Comparison of ENCODE assay signal across 24 mouse cellular contexts in genomic region chr11:95455331-95455730, GRCm38 (mm10). TPM values are rescaled to one million over a fixed set of nuclear protein-coding genes. Genes with fewer than 3 reads are reported as not detected.
A peak's percentile ranks its signal among the peaks of the same experiment; 100 is the strongest.
DNase-seq lines count a peak whose midpoint lies in the region; ATAC-seq and TF ChIP-seq lines count a peak whose summit lies in the region.
"Had no signal": no experiment of that assay in that cellular context is flagged by ENCODE, and none has a peak within 500 bp of the region (broad histone marks: within the 10 kb centered on the region; RNA-seq: fewer than 3 reads in every experiment).

No protein-coding gene starts in this region.

- no peak for TF ChIP-seq EP300 in lung, postnatal 0 days (IDR thresholded peaks at IDR 0.05)

- no peak for DNase-seq in embryonic facial prominence, embryonic 11.5 days (ENCODE audit: low spot score)
- DNase-seq in embryonic facial prominence, embryonic 10.5 days (ENCODE audit: low spot score): no peak
- DNase-seq in lung, postnatal 0 days (ENCODE audit: low spot score): peak; percentile 56
- DNase-seq in lung, postnatal 14 days: no peak
- DNase-seq: adrenal gland, postnatal 10 days; adrenal gland, postnatal 36 days; B cell, adult 2 months; cerebellum, adult 11-12 months; cerebellum, adult 9-10 months; cerebellum, postnatal 14 days; gastrocnemius, postnatal 14 days; heart, adult 2 months had no signal

- H3K9ac ChIP-seq in embryonic facial prominence, embryonic 11.5 days (replicated peaks; ENCODE audit: low read length): no peak overlapping the region
- no peak overlapping the region for H3K9ac ChIP-seq in lung, postnatal 0 days (replicated peaks; ENCODE audit: low read depth)
- H3K9ac ChIP-seq in embryonic facial prominence, embryonic 13.5 days: no peak overlapping the region
- H3K9ac ChIP-seq in liver, embryonic 12.5 days: no peak overlapping the region
- H3K9ac ChIP-seq: forebrain, embryonic 13.5 days; hindbrain, embryonic 12.5 days; hindbrain, embryonic 15.5 days had no signal

- TF ChIP-seq CTCF in lung, postnatal 0 days (IDR thresholded peaks at IDR 0.05): no peak

- no peaks in the 10 kb centered on the region for H3K4me1 ChIP-seq in embryonic facial prominence, embryonic 11.5 days (ENCODE audit: control insufficient read depth, insufficient read depth, low read length)
- peaks cover 13% of the 10 kb centered on the region for H3K4me1 ChIP-seq in embryonic facial prominence, embryonic 10.5 days
- no peaks in the 10 kb centered on the region for H3K4me1 ChIP-seq in lung, postnatal 0 days (ENCODE audit: insufficient read depth, low read depth, low read length)
- H3K4me1 ChIP-seq in embryonic facial prominence, embryonic 13.5 days: no peaks in the 10 kb centered on the region
- H3K4me1 ChIP-seq in liver, embryonic 12.5 days: peaks cover 8% of the 10 kb centered on the region; the same call in 1 of the 2 replicates
- H3K4me1 ChIP-seq: forebrain, embryonic 10.5 days; forebrain, embryonic 13.5 days; heart, embryonic 10.5 days; hindbrain, embryonic 12.5 days; hindbrain, embryonic 15.5 days had no signal

- ATAC-seq in embryonic facial prominence, embryonic 11.5 days (replicated peaks; ENCODE audit: insufficient number of reproducible peaks, low FRiP score, low TSS enrichment, low read depth): no peak
- no peak for ATAC-seq in lung, postnatal 0 days
- no peak for ATAC-seq in embryonic facial prominence, embryonic 13.5 days (ENCODE audit: insufficient number of reproducible peaks, insufficient read depth, low FRiP score, low TSS enrichment, low read depth)
- ATAC-seq in cerebellum, adult (ENCODE audit: insufficient number of reproducible peaks, low FRiP score, low TSS enrichment): no peak
- ATAC-seq in liver, embryonic 12.5 days: no peak
- ATAC-seq: forebrain, embryonic 13.5 days; forebrain, embryonic 16.5 days; Patski had no signal

- 0 out of 2 replicates have a peak overlapping the region, but pooled peaks have one; percentile 20 for H3K27ac ChIP-seq in embryonic facial prominence, embryonic 11.5 days (replicated peaks; ENCODE audit: low read depth, low read length)
- H3K27ac ChIP-seq in embryonic facial prominence, embryonic 10.5 days (replicated peaks): no peak overlapping the region; the same call in 1 of the 2 replicates
- peak overlapping the region; percentile 11; the same call in 1 of the 2 replicates for H3K27ac ChIP-seq in lung, postnatal 0 days (ENCODE audit: low read length)
- H3K27ac ChIP-seq in embryonic facial prominence, embryonic 13.5 days: peak overlapping the region; percentile 44; the same call in 1 of the 2 replicates
- no peak overlapping the region for H3K27ac ChIP-seq in liver, embryonic 12.5 days
- H3K27ac ChIP-seq: forebrain, embryonic 10.5 days; forebrain, embryonic 13.5 days; heart, adult 2 months; heart, embryonic 10.5 days; hindbrain, embryonic 12.5 days; hindbrain, embryonic 15.5 days had no signal

- no peaks in the 10 kb centered on the region for H3K27me3 ChIP-seq in embryonic facial prominence, embryonic 11.5 days (ENCODE audit: control insufficient read depth, insufficient read depth, low read length)
- no peaks in the 10 kb centered on the region for H3K27me3 ChIP-seq in embryonic facial prominence, embryonic 10.5 days (replicated peaks; ENCODE audit: low read depth, poor library complexity, severe bottlenecking)
- no peaks in the 10 kb centered on the region for H3K27me3 ChIP-seq in lung, postnatal 0 days (replicated peaks; ENCODE audit: insufficient read depth, low read length)
- H3K27me3 ChIP-seq in embryonic facial prominence, embryonic 13.5 days: no peaks in the 10 kb centered on the region
- H3K27me3 ChIP-seq in liver, embryonic 12.5 days (replicated peaks): no peaks in the 10 kb centered on the region
- H3K27me3 ChIP-seq: CH12.LX; forebrain, embryonic 13.5 days; hindbrain, embryonic 12.5 days; hindbrain, embryonic 15.5 days; Patski had no signal

- H3K4me2 ChIP-seq in embryonic facial prominence, embryonic 11.5 days (ENCODE audit: low read depth, low read length): no peak overlapping the region
- no peak overlapping the region for H3K4me2 ChIP-seq in lung, postnatal 0 days (replicated peaks; ENCODE audit: low read depth, low read length)
- H3K4me2 ChIP-seq in embryonic facial prominence, embryonic 13.5 days: no peak overlapping the region
- H3K4me2 ChIP-seq in liver, embryonic 12.5 days: no peak overlapping the region; the same call in 1 of the 2 replicates
- H3K4me2 ChIP-seq: forebrain, embryonic 13.5 days; hindbrain, embryonic 12.5 days; hindbrain, embryonic 15.5 days had no signal

- 49% methylated on average over 8 of the region's 8 CpGs for WGBS in embryonic facial prominence, embryonic 11.5 days
- 58% methylated on average over 8 of the region's 8 CpGs for WGBS in embryonic facial prominence, embryonic 10.5 days
- 44% methylated on average over 8 of the region's 8 CpGs for WGBS in lung, postnatal 0 days
- 30% methylated on average over 8 of the region's 8 CpGs for WGBS in embryonic facial prominence, embryonic 13.5 days
- 46% methylated on average over 8 of the region's 8 CpGs for WGBS in liver, embryonic 12.5 days (ENCODE audit: insufficient replicate concordance)

- no peak overlapping the region for H3K4me3 ChIP-seq in embryonic facial prominence, embryonic 11.5 days (ENCODE audit: low read depth, low read length)
- no peak overlapping the region for H3K4me3 ChIP-seq in embryonic facial prominence, embryonic 10.5 days
- no peak overlapping the region for H3K4me3 ChIP-seq in lung, postnatal 0 days (ENCODE audit: low read depth, low read length)
- H3K4me3 ChIP-seq in embryonic facial prominence, embryonic 13.5 days: no peak overlapping the region
- no peak overlapping the region for H3K4me3 ChIP-seq in liver, embryonic 12.5 days
- H3K4me3 ChIP-seq: forebrain, embryonic 10.5 days; forebrain, embryonic 13.5 days; heart, adult 2 months; heart, embryonic 10.5 days; hindbrain, embryonic 12.5 days; hindbrain, embryonic 15.5 days had no signal

- no peaks in the 10 kb centered on the region for H3K36me3 ChIP-seq in embryonic facial prominence, embryonic 11.5 days (replicated peaks; ENCODE audit: control insufficient read depth, insufficient read depth, low read depth, low read length)
- H3K36me3 ChIP-seq in embryonic facial prominence, embryonic 10.5 days (replicated peaks): peaks cover 21% of the 10 kb centered on the region
- no peaks in the 10 kb centered on the region for H3K36me3 ChIP-seq in lung, postnatal 0 days (ENCODE audit: insufficient read depth, low read length)
- peaks cover 12% of the 10 kb centered on the region for H3K36me3 ChIP-seq in embryonic facial prominence, embryonic 13.5 days
- peaks cover 13% of the 10 kb centered on the region for H3K36me3 ChIP-seq in liver, embryonic 12.5 days
- H3K36me3 ChIP-seq: hindbrain, embryonic 12.5 days had no signal

- H3K9me3 ChIP-seq in embryonic facial prominence, embryonic 11.5 days (replicated peaks; ENCODE audit: control insufficient read depth, low read length): no peaks in the 10 kb centered on the region
- H3K9me3 ChIP-seq in embryonic facial prominence, embryonic 10.5 days: no peaks in the 10 kb centered on the region
- H3K9me3 ChIP-seq in lung, postnatal 0 days (ENCODE audit: low read length): no peaks in the 10 kb centered on the region
- no peaks in the 10 kb centered on the region for H3K9me3 ChIP-seq in embryonic facial prominence, embryonic 13.5 days
- no peaks in the 10 kb centered on the region for H3K9me3 ChIP-seq in liver, embryonic 12.5 days (replicated peaks)
- H3K9me3 ChIP-seq: forebrain, embryonic 10.5 days; forebrain, embryonic 13.5 days; G1E; heart, embryonic 10.5 days; hindbrain, embryonic 12.5 days; hindbrain, embryonic 15.5 days had no signal

RNA-seq across cellular contexts. Expression of gene Spop, which starts 41.5 kb away (rescaled TPM):
- 95.3 and 100 TPM in 2 replicates for polyA plus RNA-seq in embryonic facial prominence, embryonic 11.5 days (2014; fragmentation: Nextera tagmentation; extraction: Ambion mirVana)
- 135 TPM in 2 replicates for polyA plus RNA-seq in embryonic facial prominence, embryonic 10.5 days (2016; fragmentation: Nextera tagmentation; extraction: Ambion mirVana)
- polyA plus RNA-seq in lung, postnatal 0 days (2015; fragmentation: Nextera tagmentation; extraction: Ambion mirVana): 140 and 185 TPM in 2 replicates
- polyA plus RNA-seq in embryonic facial prominence, embryonic 13.5 days (2015; fragmentation: Nextera tagmentation; extraction: Ambion mirVana): 147 and 185 TPM in 2 replicates
- 90.8 and 105 TPM in 2 replicates for polyA plus RNA-seq in liver, embryonic 12.5 days (2016; fragmentation: Nextera tagmentation; extraction: Ambion mirVana)

RNA-seq across cellular contexts. Expression of gene Nxph3, which starts 59.0 kb away (rescaled TPM):
- polyA plus RNA-seq in embryonic facial prominence, embryonic 11.5 days (2014; fragmentation: Nextera tagmentation; extraction: Ambion mirVana): 0.61 and 0.98 TPM in 2 replicates
- polyA plus RNA-seq in embryonic facial prominence, embryonic 10.5 days (2016; fragmentation: Nextera tagmentation; extraction: Ambion mirVana): 0.50 and 0.54 TPM in 2 replicates
- polyA plus RNA-seq in lung, postnatal 0 days (2015; fragmentation: Nextera tagmentation; extraction: Ambion mirVana): 1.2 and 1.5 TPM in 2 replicates
- polyA plus RNA-seq in embryonic facial prominence, embryonic 13.5 days (2015; fragmentation: Nextera tagmentation; extraction: Ambion mirVana): 1.6 and 2.2 TPM in 2 replicates
- 0.14 and 0.24 TPM in 2 replicates for polyA plus RNA-seq in liver, embryonic 12.5 days (2016; fragmentation: Nextera tagmentation; extraction: Ambion mirVana)
- polyA plus RNA-seq: G1E had no signal

Comparison
In these comparisons a context has a peak if more than half of its experiments do, and no peak if none do; other contexts are left out.
1. H3K27ac ChIP-seq: peak in embryonic facial prominence, embryonic 11.5 days (single experiment), lung, postnatal 0 days (single experiment) and embryonic facial prominence, embryonic 13.5 days (single experiment); none in embryonic facial prominence, embryonic 10.5 days (single experiment) and liver, embryonic 12.5 days (single experiment).